Mouse (Mus musculus): ENCODE data around the gene Aanat. TPM values are rescaled to one million over a fixed set of nuclear protein-coding genes. Genes with fewer than 3 reads are reported as not detected.
"Not testable (repeated sequence)": the region's sequence is repeated elsewhere in the genome, so short reads cannot be mapped to it uniquely, and the experiment has no call there.

The Aanat gene
- total and polyA plus RNA-seq, 2 experiments = not detected

- Histone ChIP-seq H3K79me2 (ENCODE audit: control insufficient read depth, insufficient read depth, low read length) (no peaks in the 10 kb centered on the region; the same call in 1 of the 2 replicates), H3K27ac (replicated peaks; ENCODE audit: insufficient read depth, low read depth, low read length) (no peak overlapping the region), H3K9ac (ENCODE audit: low read depth, low read length) (no peak overlapping the region), H3K27me3 (ENCODE audit: control insufficient read depth, insufficient read depth, low read length) (no peaks in the 10 kb centered on the region), H3K4me3 (ENCODE audit: insufficient read depth, low read depth, low read length) (no peak overlapping the region), H3K36me3 (ENCODE audit: control insufficient read depth, insufficient read depth, low read length) (no peaks in the 10 kb centered on the region), H3K4me1 (ENCODE audit: control insufficient read depth, insufficient read depth, low read length) (peaks cover 7% of the 10 kb centered on the region)
- DNase-seq (ENCODE audit: extremely low read depth, low read depth, low spot score) = peak; percentile 33
- TF ChIP-seq CTCF (IDR thresholded peaks at IDR 0.05; ENCODE audit: low read depth, low read length) = peak; percentile 51; the same call in 1 of the 2 replicates
- no peak for TF ChIP-seq POLR2A (IDR thresholded peaks at IDR 0.05; ENCODE audit: extremely low read depth, insufficient read depth, low read length)
- WGBS = 38% methylated on average over 10 of the region's 10 CpGs
Measured at GRCm38 (mm10) chr11:116627072-116628020, 41.1 kb downstream of the Aanat start.

GRCm38 (mm10) chr11:116628712-116629111, 42.5 kb downstream of the Aanat start:
- no peaks in the 10 kb centered on the region for H3K79me2 ChIP-seq (ENCODE audit: control insufficient read depth, insufficient read depth, low read length)
- no peaks in the 10 kb centered on the region for H3K36me3 ChIP-seq (ENCODE audit: control insufficient read depth, insufficient read depth, low read length)
- H3K4me1 ChIP-seq (ENCODE audit: control insufficient read depth, insufficient read depth, low read length) = no peaks in the 10 kb centered on the region
- H3K27me3 ChIP-seq (ENCODE audit: control insufficient read depth, insufficient read depth, low read length) = no peaks in the 10 kb centered on the region
- peak; percentile 69 for DNase-seq (ENCODE audit: extremely low read depth, low read depth, low spot score)
- no peak overlapping the region for H3K4me3 ChIP-seq (ENCODE audit: insufficient read depth, low read depth, low read length)
- TF ChIP-seq CTCF (IDR thresholded peaks at IDR 0.05; ENCODE audit: low read depth, low read length) (peak; percentile 76), POLR2A (IDR thresholded peaks at IDR 0.05; ENCODE audit: extremely low read depth, insufficient read depth, low read length) (no peak)
- 55% methylated on average over 9 of the region's 9 CpGs for WGBS
- H3K27ac ChIP-seq (replicated peaks; ENCODE audit: insufficient read depth, low read depth, low read length) = no peak overlapping the region
- no peak overlapping the region for H3K9ac ChIP-seq (ENCODE audit: low read depth, low read length)

GRCm38 (mm10) chr11:116629472-116629871, 43.2 kb downstream of the Aanat start:
- TF ChIP-seq CTCF (IDR thresholded peaks at IDR 0.05; ENCODE audit: low read depth, low read length) = no peak
- TF ChIP-seq POLR2A (IDR thresholded peaks at IDR 0.05; ENCODE audit: extremely low read depth, insufficient read depth, low read length) = no peak
- Histone ChIP-seq H3K9ac (ENCODE audit: low read depth, low read length) (no peak overlapping the region), H3K36me3 (ENCODE audit: control insufficient read depth, insufficient read depth, low read length) (no peaks in the 10 kb centered on the region), H3K27me3 (ENCODE audit: control insufficient read depth, insufficient read depth, low read length) (no peaks in the 10 kb centered on the region), H3K4me1 (ENCODE audit: control insufficient read depth, insufficient read depth, low read length) (no peaks in the 10 kb centered on the region), H3K27ac (replicated peaks; ENCODE audit: insufficient read depth, low read depth, low read length) (no peak overlapping the region), H3K4me3 (ENCODE audit: insufficient read depth, low read depth, low read length) (no peak overlapping the region), H3K79me2 (ENCODE audit: control insufficient read depth, insufficient read depth, low read length) (no peaks in the 10 kb centered on the region)
- WGBS = 82% methylated on average over 6 of the region's 6 CpGs
- no peak for DNase-seq (ENCODE audit: extremely low read depth, low read depth, low spot score)

GRCm38 (mm10) chr11:116630171-116630965, 44.1 kb downstream of the Aanat start:
- H3K79me2 ChIP-seq (ENCODE audit: control insufficient read depth, insufficient read depth, low read length) = no peaks in the 10 kb centered on the region
- no peak for DNase-seq (ENCODE audit: extremely low read depth, low read depth, low spot score)
- H3K4me3 ChIP-seq (ENCODE audit: insufficient read depth, low read depth, low read length) = no peak overlapping the region
- WGBS = 55% methylated on average over 12 of the region's 12 CpGs
- H3K27me3 ChIP-seq (ENCODE audit: control insufficient read depth, insufficient read depth, low read length) = no peaks in the 10 kb centered on the region
- no peak overlapping the region for H3K9ac ChIP-seq (ENCODE audit: low read depth, low read length)
- no peak overlapping the region for H3K27ac ChIP-seq (replicated peaks; ENCODE audit: insufficient read depth, low read depth, low read length)
- TF ChIP-seq CTCF (IDR thresholded peaks at IDR 0.05; ENCODE audit: low read depth, low read length) (no peak), POLR2A (IDR thresholded peaks at IDR 0.05; ENCODE audit: extremely low read depth, insufficient read depth, low read length) (no peak)
- H3K36me3 ChIP-seq (ENCODE audit: control insufficient read depth, insufficient read depth, low read length) = no peaks in the 10 kb centered on the region
- H3K4me1 ChIP-seq (ENCODE audit: control insufficient read depth, insufficient read depth, low read length) = no peaks in the 10 kb centered on the region

GRCm38 (mm10) chr11:116632962-116633361, 46.7 kb downstream of the Aanat start:
- no peaks in the 10 kb centered on the region for H3K36me3 ChIP-seq (ENCODE audit: control insufficient read depth, insufficient read depth, low read length)
- no peaks in the 10 kb centered on the region for H3K4me1 ChIP-seq (ENCODE audit: control insufficient read depth, insufficient read depth, low read length)
- no peaks in the 10 kb centered on the region for H3K27me3 ChIP-seq (ENCODE audit: control insufficient read depth, insufficient read depth, low read length)
- no peak overlapping the region for H3K4me3 ChIP-seq (ENCODE audit: insufficient read depth, low read depth, low read length)
- no peak for TF ChIP-seq CTCF (IDR thresholded peaks at IDR 0.05; ENCODE audit: low read depth, low read length)
- no peak for TF ChIP-seq POLR2A (IDR thresholded peaks at IDR 0.05; ENCODE audit: extremely low read depth, insufficient read depth, low read length)
- 83% methylated on average over 10 of the region's 10 CpGs for WGBS
- no peaks in the 10 kb centered on the region for H3K79me2 ChIP-seq (ENCODE audit: control insufficient read depth, insufficient read depth, low read length)
- H3K27ac ChIP-seq (replicated peaks; ENCODE audit: insufficient read depth, low read depth, low read length) = no peak overlapping the region
- H3K9ac ChIP-seq (ENCODE audit: low read depth, low read length) = no peak overlapping the region
- no peak for DNase-seq (ENCODE audit: extremely low read depth, low read depth, low spot score)

- H3K27ac ChIP-seq (replicated peaks; ENCODE audit: insufficient read depth, low read depth, low read length); H3K4me3 ChIP-seq (ENCODE audit: insufficient read depth, low read depth, low read length); H3K27me3 ChIP-seq (ENCODE audit: control insufficient read depth, insufficient read depth, low read length); H3K4me1 ChIP-seq (ENCODE audit: control insufficient read depth, insufficient read depth, low read length); H3K9ac ChIP-seq (ENCODE audit: low read depth, low read length); DNase-seq (ENCODE audit: extremely low read depth, low read depth, low spot score); H3K36me3 ChIP-seq (ENCODE audit: control insufficient read depth, insufficient read depth, low read length); H3K79me2 ChIP-seq (ENCODE audit: control insufficient read depth, insufficient read depth, low read length): not testable (repeated sequence)
- WGBS = 77% methylated on average over 8 of the region's 8 CpGs
Measured at GRCm38 (mm10) chr11:116636607-116637006, 50.4 kb downstream of the Aanat start.
